ENCODE assay signal across 10 mouse cellular contexts in the genomic region with DNA sequence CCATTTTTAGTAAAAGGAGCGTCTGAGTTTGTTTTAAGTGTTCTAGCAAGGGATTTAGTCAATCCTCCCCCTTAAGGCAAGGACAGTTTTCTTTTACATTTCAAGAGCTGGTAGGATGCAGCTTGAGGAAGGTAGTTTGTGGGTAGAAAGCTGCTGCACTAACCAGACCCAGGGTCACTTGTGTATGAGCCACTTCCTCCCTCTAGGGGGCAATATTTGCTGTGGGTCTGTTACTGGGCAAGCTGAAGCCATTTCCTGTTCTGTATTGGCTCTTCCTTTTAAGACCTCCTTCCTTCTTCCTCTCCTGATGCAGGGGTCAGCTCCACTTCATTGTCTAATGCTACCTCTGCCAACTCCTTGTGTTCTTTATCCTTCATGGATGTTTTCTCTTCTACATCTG.
DNase-seq lines count a peak whose midpoint lies in the region; ATAC-seq and TF ChIP-seq lines count a peak whose summit lies in the region.
"Had no signal": no experiment of that assay in that cellular context is flagged by ENCODE, and none has a peak within 500 bp of the region (broad histone marks: within the 10 kb centered on the region; RNA-seq: fewer than 3 reads in every experiment).

No protein-coding gene starts in this region.

- H3K36me3 ChIP-seq in hindbrain, postnatal 0 days (ENCODE audit: insufficient read depth, low read length), result no peaks in the 10 kb centered on the region
- no peaks in the 10 kb centered on the region for H3K36me3 ChIP-seq in hindbrain, embryonic 10.5 days

- no peak overlapping the region for H3K9ac ChIP-seq in hindbrain, postnatal 0 days (replicated peaks; ENCODE audit: low read length)
- H3K9ac ChIP-seq: forebrain, postnatal 0 days had no signal

- ATAC-seq in hindbrain, postnatal 0 days, result no peak
- peak; percentile 73 for ATAC-seq in megakaryocyte-erythroid progenitor cell, adult 5-6 weeks (replicated peaks; ENCODE audit: low FRiP score, low TSS enrichment, poor library complexity, severe bottlenecking)
- ATAC-seq: forebrain, postnatal 0 days had no signal

- no peak overlapping the region for H3K4me3 ChIP-seq in hindbrain, postnatal 0 days (ENCODE audit: low read length)
- H3K4me3 ChIP-seq in hindbrain, embryonic 10.5 days, result no peak overlapping the region

- no peaks in the 10 kb centered on the region for H3K9me3 ChIP-seq in hindbrain, postnatal 0 days (ENCODE audit: low read length)
- no peaks in the 10 kb centered on the region for H3K9me3 ChIP-seq in hindbrain, embryonic 10.5 days

- no peaks in the 10 kb centered on the region for H3K4me1 ChIP-seq in hindbrain, postnatal 0 days (ENCODE audit: insufficient read depth, low read length)
- H3K4me1 ChIP-seq in hindbrain, embryonic 10.5 days (replicated peaks), result 0 out of 2 replicates have a peak, but pooled peaks cover 3% of the 10 kb centered on the region

- no peak for DNase-seq in hindbrain, postnatal 0 days (ENCODE audit: low spot score)
- no peak for DNase-seq in hindbrain, embryonic 10.5 days (ENCODE audit: low spot score)
- DNase-seq in A20 (ENCODE audit: low read depth, low spot score) (peak; percentile 66), ZHBTc4 (ENCODE audit: low read depth, low spot score) (peak; percentile 27)
- DNase-seq in cerebellum, adult 8-10 months, result no peak
- no peak for DNase-seq in urinary bladder, postnatal 10 days (ENCODE audit: low spot score)
- DNase-seq in heart, adult 11 months, result no peak
- DNase-seq: embryo, embryonic 11 days; forebrain, postnatal 0 days had no signal

- no peak overlapping the region for H3K4me2 ChIP-seq in hindbrain, postnatal 0 days (ENCODE audit: low read depth, low read length)

- no peak overlapping the region for H3K27ac ChIP-seq in hindbrain, postnatal 0 days
- no peak overlapping the region for H3K27ac ChIP-seq in hindbrain, embryonic 10.5 days

- no peaks in the 10 kb centered on the region for H3K27me3 ChIP-seq in hindbrain, postnatal 0 days (ENCODE audit: insufficient read depth, low read length)
- no peaks in the 10 kb centered on the region for H3K27me3 ChIP-seq in hindbrain, embryonic 10.5 days (ENCODE audit: insufficient read depth, poor library complexity, severe bottlenecking)

- 75% methylated on average over 1 of the region's 1 CpGs for WGBS in hindbrain, postnatal 0 days
- 72% methylated on average over 1 of the region's 1 CpGs for WGBS in hindbrain, embryonic 10.5 days

- peak; percentile 30; the same call in 1 of the 2 replicates for TF ChIP-seq CTCF in hindbrain, postnatal 0 days (IDR thresholded peaks at IDR 0.05; ENCODE audit: low read depth)

Comparison
In these comparisons a context has a peak if more than half of its experiments do, and no peak if none do; other contexts are left out.
1. DNase-seq: peak in A20 (single experiment) and ZHBTc4 (single experiment); none in hindbrain, postnatal 0 days (single experiment), hindbrain, embryonic 10.5 days (single experiment), cerebellum, adult 8-10 months (single experiment), urinary bladder, postnatal 10 days (single experiment) and heart, adult 11 months (single experiment).